Mouse (Mus musculus) cortical plate, adult 2 months (tissue): ENCODE results near the gene Syt14. TPM values are rescaled to one million over a fixed set of nuclear protein-coding genes. Genes with fewer than 3 reads are reported as not detected.

Experiments
- H3K27ac ChIP-seq: fragments of 200-500 bp; 2 replicates; pipeline ENCODE4 v1.5.1; 2012; ENCODE audit warnings: low read length, control low read depth, inconsistent platforms; ENCODE audit not compliant: insufficient read depth
- H3K4me1 ChIP-seq: fragments of 200-500 bp; 2 replicates; pipeline ENCODE4 v1.6.1; 2011; ENCODE audit warnings: low read length; ENCODE audit not compliant: control insufficient read depth, insufficient read depth
- H3K4me3 ChIP-seq: fragments of 200-500 bp; 2 replicates; pipeline ENCODE4 v1.5.1; 2011; ENCODE audit warnings: mild to moderate bottlenecking, low read length, control low read depth; ENCODE audit not compliant: insufficient read depth
- CTCF ChIP-seq: fragments of 200-500 bp; IDR thresholded peaks from 2 replicates; pipeline ENCODE4 v1.5.1; 2011; ENCODE audit warnings: mild to moderate bottlenecking, control low read depth, low read length; ENCODE audit not compliant: insufficient read depth; ENCODE audit errors: extremely low read depth
- POLR2A ChIP-seq: fragments of 200-500 bp; IDR thresholded peaks from 2 replicates; pipeline ENCODE4 v1.6.1; 2011; ENCODE audit warnings: mild to moderate bottlenecking, low read length, control low read depth; ENCODE audit not compliant: insufficient read depth; ENCODE audit errors: extremely low read depth
- polyA plus RNA-seq: library from polyadenylated mRNA; depleted of rRNA; stranded (reverse); fragments of >200 nt; gene quantifications from 2 replicates; pipeline ENCODE4 v1.2.3, GENCODE M21; 2012

Syt14 gene
- polyA plus RNA-seq, 1 experiment, result 5.8 TPM

DNA sequence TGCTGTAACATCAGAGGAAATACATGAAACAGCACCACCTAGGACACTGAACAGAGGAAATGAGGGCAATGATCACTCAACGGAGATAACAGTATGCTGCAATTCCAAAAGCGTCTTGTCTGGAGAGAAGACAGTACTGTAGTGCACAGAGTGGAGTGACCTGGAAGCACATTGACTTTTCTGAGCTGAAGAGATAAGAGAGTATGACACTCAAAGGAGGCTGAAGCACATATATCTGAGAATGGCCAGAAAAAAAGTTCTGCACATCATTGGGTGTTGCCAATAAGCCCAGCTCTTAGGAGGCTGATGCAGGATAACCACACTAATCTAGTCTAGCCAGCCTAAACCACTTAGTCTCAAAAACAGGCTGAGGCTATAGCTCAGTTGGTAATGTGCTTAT is 34.0 kb downstream of the Syt14 start:
- no peak overlapping the region for H3K4me3 ChIP-seq
- TF ChIP-seq POLR2A (no peak), CTCF (no peak)
- H3K4me1 ChIP-seq, result no peaks in the 10 kb centered on the region; the same call in 1 of the 2 replicates
- H3K27ac ChIP-seq, result no peak overlapping the region

- H3K4me3 ChIP-seq, result no peak overlapping the region
- no peak for TF ChIP-seq CTCF
- no peak for TF ChIP-seq POLR2A
- H3K27ac ChIP-seq, result no peak overlapping the region
- H3K4me1 ChIP-seq, result no peaks in the 10 kb centered on the region; the same call in 1 of the 2 replicates
Measured at GRCm38 (mm10) chr1:193000908-193001307, 34.7 kb downstream of the Syt14 start.

GRCm38 (mm10) chr1:192994179-192994873 is 41.2 kb downstream of the Syt14 start:
- Histone ChIP-seq H3K27ac (no peak overlapping the region), H3K4me1 (no peaks in the 10 kb centered on the region)
- TF ChIP-seq POLR2A (no peak), CTCF (no peak)

DNA sequence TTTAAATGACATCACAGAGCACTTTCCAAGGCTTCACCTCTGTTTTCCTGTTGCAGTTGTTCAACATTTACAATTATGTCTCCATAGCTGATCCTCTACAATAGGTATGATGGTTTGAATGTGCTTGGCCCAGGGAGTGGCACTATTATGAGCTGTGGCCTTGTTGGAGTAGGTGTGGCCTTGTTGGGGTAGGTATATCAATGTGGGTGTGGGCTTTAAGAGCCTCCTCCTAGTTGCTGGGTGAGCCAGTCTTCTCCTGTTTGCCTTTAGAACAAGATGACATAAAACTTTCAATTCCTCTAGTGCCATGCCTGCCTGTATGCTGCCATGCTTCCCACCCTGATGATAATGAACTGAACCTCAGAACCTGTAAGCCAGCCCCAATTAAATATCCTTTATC is 42.1 kb downstream of the Syt14 start:
- H3K4me3 ChIP-seq, result no peak overlapping the region
- TF ChIP-seq POLR2A, result no peak
- no peak for TF ChIP-seq CTCF
- H3K4me1 ChIP-seq, result no peaks in the 10 kb centered on the region
- H3K27ac ChIP-seq, result no peak overlapping the region

More at GRCm38 (mm10) chr1:192994179-192994873, 41.2 kb downstream of the Syt14 start:
- H3K4me3 ChIP-seq, result no peak overlapping the region

GRCm38 (mm10) chr1:192987203-192987602 is 48.4 kb downstream of the Syt14 start:
- no peak overlapping the region for H3K27ac ChIP-seq
- TF ChIP-seq CTCF (no peak), POLR2A (no peak)
- H3K4me1 ChIP-seq, result no peaks in the 10 kb centered on the region; the same call in 1 of the 2 replicates
- H3K4me3 ChIP-seq, result no peak overlapping the region

DNA sequence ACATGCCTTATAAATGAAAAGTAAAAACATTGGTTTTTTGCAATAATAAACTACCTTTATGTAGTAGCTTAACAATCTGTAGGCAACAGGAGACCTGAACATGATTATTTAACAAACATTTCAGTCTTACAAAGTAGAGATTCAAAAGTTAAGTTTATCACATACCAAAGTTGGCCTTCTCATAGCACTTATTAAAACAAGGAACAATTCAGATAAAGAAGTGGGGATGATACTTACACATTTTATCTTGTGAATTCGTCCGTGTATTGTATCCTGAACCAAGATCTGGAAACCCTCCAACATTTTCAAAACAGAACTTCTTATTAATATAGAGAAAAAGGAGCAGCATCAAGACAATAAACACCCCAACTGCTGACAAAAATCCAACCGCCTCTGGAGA is 49.1 kb downstream of the Syt14 start:
- no peak for TF ChIP-seq POLR2A
- TF ChIP-seq CTCF, result no peak
- H3K4me3 ChIP-seq, result no peak overlapping the region

GRCm38 (mm10) chr1:192984333-192984732 is 51.2 kb downstream of the Syt14 start:
- H3K4me3 ChIP-seq, result no peak overlapping the region
- H3K4me1 ChIP-seq, result no peaks in the 10 kb centered on the region; the same call in 1 of the 2 replicates
- H3K27ac ChIP-seq, result no peak overlapping the region
- TF ChIP-seq CTCF, result no peak
- no peak for TF ChIP-seq POLR2A

More for the DNA sequence above, 49.1 kb downstream of the Syt14 start:
- no peak overlapping the region for H3K27ac ChIP-seq
- no peaks in the 10 kb centered on the region; the same call in 1 of the 2 replicates for H3K4me1 ChIP-seq

- Histone ChIP-seq H3K4me1 (no peaks in the 10 kb centered on the region), H3K27ac (no peak overlapping the region), H3K4me3 (no peak overlapping the region)
- no peak for TF ChIP-seq CTCF
- no peak for TF ChIP-seq POLR2A
Measured at GRCm38 (mm10) chr1:192981658-192982057, 53.9 kb downstream of the Syt14 start.

- H3K4me3 ChIP-seq, result no peak overlapping the region
- TF ChIP-seq CTCF, result no peak
- no peak for TF ChIP-seq POLR2A
- no peak overlapping the region for H3K27ac ChIP-seq
- H3K4me1 ChIP-seq, result no peaks in the 10 kb centered on the region
Measured at GRCm38 (mm10) chr1:192981120-192981519, 54.5 kb downstream of the Syt14 start.

DNA sequence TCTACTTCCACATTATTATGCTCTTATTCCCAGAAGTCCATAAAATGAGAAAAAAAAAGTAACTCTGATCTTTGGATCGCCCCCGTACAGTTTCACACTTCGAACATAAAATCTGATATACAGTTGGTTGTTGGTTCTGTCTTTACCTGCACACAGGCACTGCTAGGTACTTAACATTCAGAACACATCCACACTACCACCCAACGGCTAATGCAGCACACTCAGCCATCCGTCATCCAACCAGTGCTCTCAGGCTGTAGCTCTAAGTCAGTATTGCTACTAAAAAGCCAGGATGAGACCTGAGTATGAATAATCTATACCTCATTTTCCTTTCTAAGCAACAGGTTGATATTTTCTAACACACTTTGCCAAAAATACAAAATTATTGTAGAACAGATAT is 73.3 kb downstream of the Syt14 start:
- TF ChIP-seq CTCF, result no peak
- TF ChIP-seq POLR2A, result no peak
- Histone ChIP-seq H3K4me1 (peaks cover 2% of the 10 kb centered on the region; the same call in 1 of the 2 replicates), H3K27ac (no peak overlapping the region), H3K4me3 (no peak overlapping the region)

DNA sequence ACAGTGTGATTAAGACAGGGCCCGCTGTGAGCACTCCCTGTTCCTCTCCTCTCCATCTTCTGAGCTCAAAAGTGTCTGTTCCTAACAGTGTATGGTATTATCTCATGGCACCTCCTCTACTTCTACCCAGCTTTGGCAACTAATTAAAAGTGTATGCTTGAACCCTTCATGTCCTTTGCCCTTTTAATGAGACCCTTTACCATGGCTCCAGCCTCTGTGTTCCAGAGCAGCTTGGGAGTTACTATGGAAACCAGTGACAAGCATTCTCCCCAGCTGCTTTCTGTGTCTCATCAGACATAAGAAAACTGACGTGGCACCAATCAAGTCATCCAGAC is 87.8 kb downstream of the Syt14 start:
- TF ChIP-seq POLR2A (no peak), CTCF (no peak)
- no peak overlapping the region for H3K4me3 ChIP-seq
- H3K4me1 ChIP-seq, result no peaks in the 10 kb centered on the region
- H3K27ac ChIP-seq, result no peak overlapping the region
